Mouse (Mus musculus) T-helper 1 cell (primary cell): ENCODE data around the gene Hk1.
"Not testable (repeated sequence)": the region's sequence is repeated elsewhere in the genome, so short reads cannot be mapped to it uniquely, and the experiment has no call there.

Experiments used
- in situ Hi-C: fragments of 300-600 bp; cut with MboI, MseI; formaldehyde crosslinking; loops from one replicate; pipeline ENCODE4 v1.15.1; 2025; ENCODE audit warnings: high pct_unique_total_duplicates

Gene Hk1

GRCm38 (mm10) chr10:62341956-62342355 lies 37.8 kb downstream of the Hk1 start:
- in situ Hi-C loops, result no loop called here

GRCm38 (mm10) chr10:62340991-62341390 lies 38.7 kb downstream of the Hk1 start:
- in situ Hi-C loops, result no loop called here

- in situ Hi-C loops, result no loop called here
Observed at GRCm38 (mm10) chr10:62340095-62340731, 39.5 kb downstream of the Hk1 start.

GRCm38 (mm10) chr10:62339211-62340094 lies 40.3 kb downstream of the Hk1 start:
- in situ Hi-C loops, result no loop called here

- in situ Hi-C loops, result no loop called here
Observed at GRCm38 (mm10) chr10:62338626-62339025, 41.1 kb downstream of the Hk1 start.

- in situ Hi-C loops, result no loop called here
Observed at GRCm38 (mm10) chr10:62338176-62338575, 41.5 kb downstream of the Hk1 start.

- in situ Hi-C loops, result no loop called here
Observed at GRCm38 (mm10) chr10:62336601-62337578, 42.8 kb downstream of the Hk1 start.

GRCm38 (mm10) chr10:62335423-62335776 lies 44.3 kb downstream of the Hk1 start:
- in situ Hi-C loops, result no loop called here

- in situ Hi-C loops, result no loop called here
Observed at GRCm38 (mm10) chr10:62334686-62335422, 44.9 kb downstream of the Hk1 start.

- in situ Hi-C loops, result no loop called here
Observed at GRCm38 (mm10) chr10:62333269-62333668, 46.4 kb downstream of the Hk1 start.

GRCm38 (mm10) chr10:62332514-62332913 lies 47.2 kb downstream of the Hk1 start:
- in situ Hi-C loops, result no loop called here

GRCm38 (mm10) chr10:62331771-62332170 lies 47.9 kb downstream of the Hk1 start:
- in situ Hi-C loops, result no loop called here

GRCm38 (mm10) chr10:62331296-62331695 lies 48.4 kb downstream of the Hk1 start:
- in situ Hi-C loops, result no loop called here

- in situ Hi-C loops, result no loop called here
Observed at GRCm38 (mm10) chr10:62329846-62330245, 49.9 kb downstream of the Hk1 start.

- in situ Hi-C loops, result no loop called here
Observed at GRCm38 (mm10) chr10:62328886-62329412, 50.8 kb downstream of the Hk1 start.

GRCm38 (mm10) chr10:62327572-62328317 lies 52.0 kb downstream of the Hk1 start:
- in situ Hi-C loops, result no loop called here

GRCm38 (mm10) chr10:62326818-62327571 lies 52.7 kb downstream of the Hk1 start:
- in situ Hi-C loops, result no loop called here

GRCm38 (mm10) chr10:62326002-62326401 lies 53.7 kb downstream of the Hk1 start:
- in situ Hi-C loops, result no loop called here

GRCm38 (mm10) chr10:62322821-62323220 lies 56.9 kb downstream of the Hk1 start:
- in situ Hi-C loops, result not testable (repeated sequence)
